Mouse (Mus musculus): Measurements from ENCODE around the gene Slc4a2.

Gene Slc4a2

GRCm38 (mm10) chr5:24423129-24424003 is at the start of gene Slc4a2, which contains the start of gene Cdk5:
TSS of gene Slc4a2 (plus strand) at chr5:24423837.
TSS of gene Cdk5 (minus strand) at chr5:24423530.
- peak; percentile 98 for DNase-seq (ENCODE audit: low spot score in 2 of 2)

GRCm38 (mm10) chr5:24374216-24374615 is 49.4 kb upstream of the Slc4a2 start:
- no peak for DNase-seq (ENCODE audit: low spot score in 2 of 2)

- no peak for DNase-seq (ENCODE audit: low spot score in 2 of 2)
Observed at GRCm38 (mm10) chr5:24374666-24375328, 48.8 kb upstream of the Slc4a2 start.

- DNase-seq (ENCODE audit: low spot score in 2 of 2), result no peak
Observed at GRCm38 (mm10) chr5:24378700-24379099, 44.9 kb upstream of the Slc4a2 start.

GRCm38 (mm10) chr5:24379501-24379900 is 44.1 kb upstream of the Slc4a2 start:
- no peak for DNase-seq (ENCODE audit: low spot score in 2 of 2)

GRCm38 (mm10) chr5:24380499-24380898 is 43.1 kb upstream of the Slc4a2 start:
- no peak for DNase-seq (ENCODE audit: low spot score in 2 of 2)

- DNase-seq (ENCODE audit: low spot score in 2 of 2), result no peak
Observed at GRCm38 (mm10) chr5:24381486-24381885, 42.2 kb upstream of the Slc4a2 start.

GRCm38 (mm10) chr5:24381988-24382387 is 41.6 kb upstream of the Slc4a2 start:
- no peak for DNase-seq (ENCODE audit: low spot score in 2 of 2)

GRCm38 (mm10) chr5:24383026-24383859 is 40.4 kb upstream of the Slc4a2 start:
- DNase-seq (ENCODE audit: low spot score in 2 of 2), result peak; percentile 83 to 84

GRCm38 (mm10) chr5:24384407-24384806 is 39.2 kb upstream of the Slc4a2 start:
- DNase-seq (ENCODE audit: low spot score in 2 of 2), result peak; percentile 26 to 37

GRCm38 (mm10) chr5:24385374-24385773 is 38.3 kb upstream of the Slc4a2 start:
- no peak for DNase-seq (ENCODE audit: low spot score in 2 of 2)

GRCm38 (mm10) chr5:24385887-24386550 is 37.6 kb upstream of the Slc4a2 start:
- DNase-seq (ENCODE audit: low spot score in 2 of 2), result no peak

GRCm38 (mm10) chr5:24387264-24388241 is 36.1 kb upstream of the Slc4a2 start:
- no peak for DNase-seq (ENCODE audit: low spot score in 2 of 2)

- no peak for DNase-seq (ENCODE audit: low spot score in 2 of 2)
Observed at GRCm38 (mm10) chr5:24388246-24388915, 35.3 kb upstream of the Slc4a2 start.

- DNase-seq (ENCODE audit: low spot score in 2 of 2), result no peak
Observed at GRCm38 (mm10) chr5:24389011-24389657, 34.5 kb upstream of the Slc4a2 start.

GRCm38 (mm10) chr5:24389658-24390020 is 34.0 kb upstream of the Slc4a2 start:
- no peak for DNase-seq (ENCODE audit: low spot score in 2 of 2)

- DNase-seq (ENCODE audit: low spot score in 2 of 2), result no peak
Observed at GRCm38 (mm10) chr5:24391864-24392263, 31.8 kb upstream of the Slc4a2 start, which contains the start of gene Atg9b. TSS of gene Atg9b (minus strand) at chr5:24392143.

GRCm38 (mm10) chr5:24392724-24393123 is 30.9 kb upstream of the Slc4a2 start:
- no peak for DNase-seq (ENCODE audit: low spot score in 2 of 2)

GRCm38 (mm10) chr5:24393392-24393997 is 30.1 kb upstream of the Slc4a2 start, which contains the start of gene Abcb8:
TSS of gene Abcb8 (plus strand) at chr5:24393663.
- peak; percentile 76 to 83 for DNase-seq (ENCODE audit: low spot score in 2 of 2)
